Mouse (Mus musculus) mesoderm, embryonic 11.5 days (tissue): ENCODE data around the gene Srp14.
A peak's percentile ranks its signal among the peaks of the same experiment; 100 is the strongest.

Source experiments
- DNase-seq: peaks from one replicate; pipeline ENCODE4 v3.0.0-alpha.2; 2012; ENCODE audit warnings: low read depth, low spot score

Srp14 gene

DNA sequence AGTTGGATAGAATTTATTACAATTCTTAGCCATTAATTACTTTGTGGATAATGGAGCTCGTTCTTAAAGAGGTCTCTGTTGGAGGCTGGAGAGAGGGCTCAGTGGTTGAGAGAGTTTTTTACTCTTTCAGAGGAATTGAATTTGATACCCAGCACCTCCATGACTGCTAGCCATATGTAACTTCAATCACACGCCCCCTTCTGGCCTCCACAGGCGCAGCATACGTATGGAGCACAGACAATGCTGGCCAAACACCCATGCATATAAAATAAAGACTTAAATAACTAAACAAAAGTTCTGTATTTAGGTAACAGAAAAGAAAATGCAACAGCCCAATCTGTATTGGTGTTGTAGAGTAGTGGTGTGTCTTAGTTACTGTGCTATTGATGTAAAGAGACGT, 47.9 kb downstream of the Srp14 start:
- peak; percentile 43 for DNase-seq

DNA sequence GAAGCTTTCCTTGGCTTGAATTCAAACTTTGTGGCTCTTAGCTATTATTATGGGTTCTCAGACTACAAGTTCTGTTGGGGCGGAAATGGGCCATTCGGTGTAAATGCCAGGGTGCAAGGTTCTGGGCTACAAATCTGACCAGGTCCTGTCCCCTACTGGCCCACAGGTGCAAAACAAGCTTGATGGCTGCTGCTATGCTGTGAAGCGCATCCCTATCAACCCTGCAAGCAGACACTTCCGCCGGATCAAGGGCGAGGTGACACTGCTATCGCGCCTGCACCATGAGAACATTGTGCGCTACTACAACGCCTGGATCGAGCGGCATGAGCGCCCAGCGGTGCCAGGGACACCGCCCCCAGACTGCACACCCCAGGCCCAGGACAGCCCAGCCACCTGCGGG, 48.9 kb downstream of the Srp14 start:
- DNase-seq = no peak

DNA sequence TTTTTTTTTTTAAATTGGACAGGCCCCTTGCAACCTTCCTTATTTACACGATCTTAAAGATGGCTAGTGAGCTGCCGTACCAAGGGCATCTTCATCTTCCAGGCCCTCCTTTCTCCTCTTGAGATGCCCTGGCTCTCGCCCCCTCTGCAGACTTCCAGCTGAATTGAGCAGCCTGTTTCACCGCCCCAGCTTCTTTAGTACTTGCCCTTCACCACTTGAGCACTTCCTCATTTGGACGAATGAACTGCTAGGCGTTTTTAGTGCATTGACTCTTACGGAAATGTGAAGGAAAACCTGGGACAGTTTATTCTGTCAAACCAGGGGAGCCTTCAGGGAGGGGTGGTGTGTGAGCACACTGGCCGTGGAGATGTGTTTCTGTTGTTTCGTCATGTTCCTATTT, 50.2 kb downstream of the Srp14 start:
- DNase-seq = no peak

DNA sequence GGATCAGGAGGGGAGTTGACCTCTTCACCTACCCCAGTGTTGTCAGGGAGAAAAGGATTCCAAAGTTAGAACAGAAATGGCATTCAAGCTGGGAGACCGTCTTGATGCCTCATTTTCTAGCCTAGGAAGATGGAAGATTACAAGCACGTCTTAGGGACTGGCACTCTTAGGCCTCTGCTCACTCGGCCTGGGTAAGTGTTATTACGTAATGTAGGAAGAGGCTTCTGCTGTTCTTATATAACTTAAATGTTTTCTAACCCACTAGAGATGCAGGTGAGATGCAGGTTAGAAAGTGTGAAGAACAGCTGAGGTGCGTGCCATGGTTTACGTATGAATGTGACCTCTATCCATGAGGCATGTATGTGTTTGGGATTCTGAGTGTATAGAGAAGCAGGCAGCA, 51.2 kb downstream of the Srp14 start:
- DNase-seq = no peak
